Mouse (Mus musculus) neural tube, embryonic 15.5 days (tissue): ENCODE results near the gene Nme1. TPM values are rescaled to one million over a fixed set of nuclear protein-coding genes. Genes with fewer than 3 reads are reported as not detected.

Source experiments
- ATAC-seq: fragments of 200-750 bp; cut with Nextera tagmentation; 2 replicates; pipeline ENCODE4 v1.8.0; 2017; ENCODE audit warnings: mild to moderate bottlenecking, moderate TSS enrichment, moderate library complexity; ENCODE audit not compliant: low FRiP score
- H3K27ac ChIP-seq: fragments of 300-500 bp; sonication (generic); replicated peaks from 2 replicates; pipeline ENCODE4 v1.5.1; 2015; ENCODE audit warnings: mild to moderate bottlenecking, inconsistent platforms
- H3K27me3 ChIP-seq: fragments of 300-500 bp; sonication (generic); replicated peaks from 2 replicates; pipeline ENCODE4 v1.6.1; 2015; ENCODE audit warnings: inconsistent platforms
- H3K36me3 ChIP-seq: fragments of 300-500 bp; sonication (generic); 2 replicates; pipeline ENCODE4 v1.6.1; 2015; ENCODE audit warnings: inconsistent platforms
- H3K4me1 ChIP-seq: fragments of 300-500 bp; sonication (generic); 2 replicates; pipeline ENCODE4 v1.6.1; 2015; ENCODE audit warnings: inconsistent platforms
- H3K4me2 ChIP-seq: fragments of 300-500 bp; sonication (generic); 2 replicates; pipeline ENCODE4 v1.6.1; 2015; ENCODE audit warnings: inconsistent platforms, mild to moderate bottlenecking, moderate library complexity
- H3K4me3 ChIP-seq: fragments of 300-500 bp; sonication (generic); replicated peaks from 2 replicates; pipeline ENCODE4 v1.5.1; 2015; ENCODE audit warnings: mild to moderate bottlenecking, inconsistent platforms
- H3K9ac ChIP-seq: fragments of 300-500 bp; sonication (generic); replicated peaks from 2 replicates; pipeline ENCODE4 v1.6.1; 2015; ENCODE audit warnings: mild to moderate bottlenecking, inconsistent platforms
- H3K9me3 ChIP-seq: fragments of 300-500 bp; sonication (generic); replicated peaks from 2 replicates; pipeline ENCODE4 v1.6.1; 2016; ENCODE audit warnings: inconsistent platforms
- WGBS: fragments of 180-500 bp; shearing (Covaris S2); methylation state at CpG from one replicate; pipeline ENCODE4 v1.1.7; 2015; ENCODE audit warnings: mixed read lengths; 5-methylcytosine and 5-hydroxymethylcytosine counted together
- polyA plus RNA-seq: library from polyadenylated mRNA; unstranded; fragments of >200 nt; fragmentation: Nextera tagmentation; extraction: Ambion mirVana; gene quantifications from 2 replicates; pipeline ENCODE4 v1.2.1, GENCODE M21; 2015

Gene Nme1
- 321 and 363 TPM in 2 replicates for polyA plus RNA-seq

DNA sequence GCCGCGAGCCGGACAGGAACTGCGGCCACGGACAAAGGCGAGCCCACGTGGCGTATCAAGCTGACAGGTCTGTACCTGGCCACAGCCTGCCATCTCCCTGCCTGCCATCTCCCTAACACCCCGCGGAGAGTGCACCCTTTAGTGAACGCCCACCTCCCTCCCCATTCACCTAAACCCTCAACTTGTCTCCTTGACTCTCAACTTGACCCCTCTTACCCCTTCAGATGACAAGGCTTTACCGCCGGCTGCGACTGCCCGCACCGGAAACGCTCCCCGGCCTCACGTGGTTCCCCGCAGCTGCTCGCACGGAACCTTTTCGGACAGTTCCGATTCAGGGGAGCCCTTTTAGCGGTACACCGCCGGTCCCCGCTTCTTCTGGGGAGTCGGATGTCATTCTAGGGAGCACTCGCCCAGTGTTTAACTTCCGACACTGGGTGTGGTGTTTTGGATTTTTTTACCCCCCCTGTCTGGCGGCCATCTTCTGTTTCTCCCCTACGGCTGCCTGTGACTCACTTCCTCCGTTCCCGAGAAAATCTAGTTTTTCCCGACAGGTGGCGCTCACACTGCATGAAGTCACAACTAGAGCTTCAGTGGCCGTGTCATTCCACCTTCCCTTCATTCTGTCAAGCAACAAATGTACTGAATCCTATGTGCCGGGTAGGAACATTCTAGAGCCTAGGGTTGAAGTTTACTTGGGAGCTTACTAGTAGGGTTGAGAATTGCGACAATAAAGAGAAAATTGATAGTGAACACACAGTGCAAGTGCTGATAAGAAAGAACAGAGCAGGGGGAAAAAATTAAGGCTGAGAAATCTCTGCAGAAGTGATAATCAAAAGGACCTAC is at the start of gene Nme1, which contains the start of gene Gm20390:
Gene Nme1, minus strand, starts transcription at position 517 of the 843 bp plus-strand sequence.
Gene Gm20390, minus strand, starts transcription at position 289 of the 843 bp plus-strand sequence.
- Histone ChIP-seq H3K27me3 (no peaks in the 10 kb centered on the region), H3K4me3 (peak within 1 kb of the TSS; percentile 75), H3K27ac (peak within 1 kb of the TSS; percentile 87), H3K4me1 (peaks cover 22% of the 10 kb centered on the region), H3K36me3 (peaks cover 25% of the 10 kb centered on the region), H3K9me3 (no peaks in the 10 kb centered on the region), H3K4me2 (peak within 1 kb of the TSS; percentile 83), H3K9ac (peak within 1 kb of the TSS; percentile 64)
- WGBS: under 1% methylated on average over 40 of the region's 40 CpGs
- peak; percentile 96 for ATAC-seq

DNA sequence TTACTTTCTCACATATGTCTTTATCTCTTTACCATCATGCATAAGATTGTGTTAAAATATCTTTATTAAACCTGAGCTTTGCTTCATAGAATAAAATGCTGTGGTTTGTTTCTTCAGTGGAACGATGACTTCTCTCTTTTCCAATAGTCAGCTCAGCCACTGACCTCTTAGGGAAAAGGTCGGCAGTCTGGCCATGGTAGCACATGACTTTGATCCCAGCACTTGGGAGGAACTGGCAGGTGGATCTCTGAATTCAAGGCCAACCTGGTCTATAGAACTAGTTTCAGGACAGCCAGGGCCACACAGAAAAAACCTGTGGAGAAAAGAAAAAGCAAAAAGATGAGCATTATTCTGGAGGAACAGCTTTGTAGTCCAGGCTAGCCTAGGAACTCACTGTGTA is 35.0 kb upstream of the Nme1 start:
- Histone ChIP-seq H3K4me1 (peaks cover 17% of the 10 kb centered on the region), H3K27me3 (no peaks in the 10 kb centered on the region), H3K9me3 (no peaks in the 10 kb centered on the region), H3K36me3 (no peaks in the 10 kb centered on the region), H3K9ac (no peak overlapping the region), H3K4me2 (no peak overlapping the region), H3K4me3 (no peak overlapping the region), H3K27ac (no peak overlapping the region)
- no peak for ATAC-seq
- 94% methylated on average over 2 of the region's 2 CpGs for WGBS

DNA sequence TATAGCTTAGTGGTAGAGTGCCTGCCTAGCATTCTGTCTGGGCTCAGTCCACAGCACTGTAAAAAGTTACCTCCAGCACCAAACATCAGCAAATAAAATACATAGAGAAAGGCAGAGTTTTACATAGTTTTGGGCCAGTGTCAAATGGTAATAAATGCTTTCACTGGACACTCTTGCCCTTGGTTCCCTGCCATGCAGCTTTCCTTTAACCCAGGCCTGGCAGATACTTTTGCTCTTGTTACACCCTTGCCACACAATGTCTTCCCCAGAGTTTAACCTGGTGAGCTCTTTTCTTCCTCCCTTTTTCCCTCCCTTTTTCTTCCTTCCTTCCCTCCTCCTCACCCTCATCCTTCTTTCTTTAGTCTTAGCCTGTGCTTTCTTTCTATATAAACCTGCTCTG is 31.0 kb upstream of the Nme1 start:
- H3K4me2 ChIP-seq: no peak overlapping the region
- no peak overlapping the region for H3K4me3 ChIP-seq
- H3K36me3 ChIP-seq: no peaks in the 10 kb centered on the region
- no peak overlapping the region for H3K9ac ChIP-seq
- H3K27me3 ChIP-seq: no peaks in the 10 kb centered on the region
- H3K4me1 ChIP-seq: peaks cover 41% of the 10 kb centered on the region
- no peak overlapping the region for H3K27ac ChIP-seq
- ATAC-seq: no peak
- no peaks in the 10 kb centered on the region for H3K9me3 ChIP-seq

DNA sequence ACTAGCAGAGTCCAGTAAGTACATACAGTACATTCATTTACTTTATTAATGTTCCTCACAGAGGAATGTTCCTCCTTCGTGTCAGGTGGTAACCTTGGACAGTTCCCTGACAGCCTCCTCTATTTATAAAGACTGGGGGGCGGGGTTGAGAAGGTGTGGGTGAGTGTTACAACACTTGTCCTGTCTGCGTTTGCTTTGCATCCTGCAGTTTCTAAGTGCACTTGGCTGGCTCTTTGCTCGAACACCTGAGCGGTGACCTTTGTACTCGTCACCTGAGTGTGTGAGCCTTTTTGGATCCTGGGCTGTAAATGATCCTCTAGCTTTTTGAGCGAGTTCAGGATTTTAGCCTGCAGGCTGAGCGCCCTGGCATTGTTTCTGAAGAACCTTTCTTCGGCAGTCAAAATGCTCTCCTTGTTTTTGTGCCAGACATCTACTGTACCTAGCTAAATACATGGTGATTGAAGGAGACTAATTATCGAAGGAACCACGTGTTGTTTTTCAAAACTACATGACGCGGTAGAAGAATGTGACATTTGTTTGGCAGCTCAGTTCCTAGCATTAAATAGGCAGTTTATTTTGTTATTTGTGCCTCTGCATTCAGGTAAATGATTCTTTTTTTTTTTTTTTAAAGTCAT is 28.9 kb upstream of the Nme1 start:
- 35% methylated on average over 13 of the region's 13 CpGs for WGBS

DNA sequence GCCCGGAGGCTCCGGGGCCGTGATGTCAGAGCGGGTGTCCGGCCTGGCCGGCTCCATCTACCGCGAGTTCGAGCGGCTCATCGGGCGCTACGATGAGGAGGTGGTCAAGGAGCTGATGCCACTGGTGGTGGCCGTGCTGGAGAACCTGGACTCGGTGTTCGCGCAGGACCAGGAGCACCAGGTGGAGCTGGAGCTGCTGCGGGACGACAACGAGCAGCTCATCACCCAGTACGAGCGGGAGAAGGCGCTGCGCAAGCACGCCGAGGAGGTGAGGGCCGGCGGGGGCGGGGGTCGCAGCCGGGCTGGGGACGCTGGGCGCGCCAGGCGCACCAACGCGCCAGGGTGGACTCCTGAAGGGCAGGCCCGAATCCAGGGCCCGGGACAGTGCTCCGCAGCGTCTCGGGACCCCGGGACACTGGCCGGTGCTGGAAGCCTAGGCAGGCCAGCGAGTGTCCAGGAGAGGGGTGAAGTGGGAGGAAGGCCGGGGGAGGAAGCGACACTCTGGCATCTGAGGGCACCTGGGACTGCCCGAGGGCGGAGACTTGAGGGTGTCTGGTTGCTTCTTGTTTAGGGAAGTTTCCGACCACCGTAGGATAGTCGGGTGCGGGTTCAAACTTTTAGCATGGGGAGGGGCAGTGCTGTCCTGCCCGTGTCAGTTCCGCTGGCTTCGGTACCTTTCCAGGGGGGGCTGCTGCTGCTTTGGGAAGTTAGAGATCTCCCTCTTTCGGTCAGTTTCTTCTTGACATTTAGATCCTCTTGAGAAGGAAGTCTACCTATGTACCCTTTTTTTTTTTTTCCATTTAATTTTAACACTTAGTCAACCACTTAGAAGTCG is 28.2 kb upstream of the Nme1 start:
- ATAC-seq: peak; percentile 68; the same call in 1 of the 2 replicates
- peaks cover 41% of the 10 kb centered on the region for H3K4me1 ChIP-seq
- peak overlapping the region; percentile 87 for H3K4me3 ChIP-seq
- H3K27ac ChIP-seq: peak overlapping the region; percentile 95
- H3K9ac ChIP-seq: peak overlapping the region; percentile 88
- no peaks in the 10 kb centered on the region for H3K9me3 ChIP-seq
- peak overlapping the region; percentile 85 for H3K4me2 ChIP-seq
- WGBS: under 1% methylated on average over 55 of the region's 58 CpGs
- H3K36me3 ChIP-seq: no peaks in the 10 kb centered on the region
- H3K27me3 ChIP-seq: 0 out of 2 replicates have a peak, but pooled peaks cover 3% of the 10 kb centered on the region

More for the DNA sequence above, 28.9 kb upstream of the Nme1 start:
- no peak overlapping the region for H3K27ac ChIP-seq
- H3K4me3 ChIP-seq: peak overlapping the region; percentile 87
- no peaks in the 10 kb centered on the region for H3K27me3 ChIP-seq
- H3K9me3 ChIP-seq: no peaks in the 10 kb centered on the region
- peak overlapping the region; percentile 21; the same call in 1 of the 2 replicates for H3K9ac ChIP-seq
- no peaks in the 10 kb centered on the region for H3K36me3 ChIP-seq
- ATAC-seq: no peak
- peaks cover 41% of the 10 kb centered on the region for H3K4me1 ChIP-seq
- peak overlapping the region; percentile 85 for H3K4me2 ChIP-seq

DNA sequence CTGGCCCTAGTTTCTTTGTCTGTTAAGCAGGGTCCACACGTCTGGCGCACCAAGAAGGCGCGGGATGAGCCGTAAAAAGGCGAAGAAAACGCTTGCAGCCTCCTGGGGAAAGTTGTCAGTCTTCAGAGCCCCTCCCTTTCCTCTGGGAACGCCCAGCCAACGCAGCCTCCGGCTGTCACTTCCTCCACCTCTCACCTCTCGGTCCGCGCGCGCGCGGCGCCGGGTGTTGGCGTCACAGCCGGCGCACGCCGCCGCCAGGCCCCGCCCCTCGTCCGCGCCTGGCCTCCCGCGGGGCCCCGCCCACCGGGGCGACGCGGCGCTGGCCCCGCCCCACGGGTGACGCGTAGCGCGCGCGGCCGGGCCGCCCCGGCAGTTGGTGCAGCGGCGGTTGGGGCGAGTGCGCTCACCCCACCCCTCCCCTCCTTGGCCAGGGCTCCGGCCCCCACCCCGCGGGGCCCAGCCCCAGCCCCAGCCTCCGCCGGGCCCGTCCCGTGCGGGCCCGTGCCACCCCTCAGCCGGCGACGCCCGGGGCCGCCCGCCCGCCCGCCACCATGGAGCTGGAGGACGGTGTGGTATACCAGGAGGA is 27.5 kb upstream of the Nme1 start, which contains the start of gene Spag9:
Gene Spag9, plus strand, starts transcription at position 372 of the 586 bp plus-strand sequence.
- Histone ChIP-seq H3K27me3 (0 out of 2 replicates have a peak, but pooled peaks cover 3% of the 10 kb centered on the region), H3K27ac (peak within 1 kb of the TSS; percentile 95), H3K4me2 (peak within 1 kb of the TSS; percentile 85), H3K4me3 (peak within 1 kb of the TSS; percentile 87), H3K9ac (peak within 1 kb of the TSS; percentile 88), H3K36me3 (no peaks in the 10 kb centered on the region), H3K4me1 (peaks cover 41% of the 10 kb centered on the region), H3K9me3 (no peaks in the 10 kb centered on the region)
- WGBS: under 1% methylated on average over 60 of the region's 70 CpGs
- ATAC-seq: peak; percentile 93

DNA sequence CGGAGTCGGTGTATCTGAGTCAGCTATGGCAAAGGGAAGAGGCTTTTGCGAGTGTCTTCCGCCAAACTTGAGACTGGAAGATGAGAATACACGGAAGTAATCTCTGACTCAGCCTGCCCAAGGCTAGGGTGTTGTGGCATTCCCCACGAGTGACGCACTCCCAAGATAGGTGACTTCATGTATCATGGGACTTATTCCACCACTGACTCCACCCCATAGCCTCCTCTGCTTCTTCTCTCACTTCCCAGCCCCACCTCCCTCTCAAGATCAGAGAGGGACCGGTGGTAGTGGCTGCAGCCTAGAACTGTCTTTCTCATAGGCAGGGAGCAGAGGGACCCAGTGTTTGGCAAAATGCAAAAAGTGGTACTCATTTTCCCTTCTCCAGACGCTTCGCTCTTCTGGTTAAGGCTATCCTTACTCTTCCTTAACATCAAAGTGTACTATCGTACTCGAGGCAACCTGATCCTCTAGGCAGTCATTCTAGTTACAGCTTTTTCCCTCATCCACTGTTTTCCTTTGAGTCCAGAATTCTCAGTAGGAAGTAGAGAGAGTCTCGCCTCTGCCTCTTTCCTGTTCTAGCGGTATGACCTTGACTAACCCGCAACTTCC is 26.9 kb upstream of the Nme1 start:
- H3K4me1 ChIP-seq: peaks cover 41% of the 10 kb centered on the region
- peak overlapping the region; percentile 95 for H3K27ac ChIP-seq
- H3K36me3 ChIP-seq: no peaks in the 10 kb centered on the region
- ATAC-seq: peak; percentile 9
- H3K9ac ChIP-seq: peak overlapping the region; percentile 68
- H3K4me2 ChIP-seq: peak overlapping the region; percentile 85
- WGBS: 8% methylated on average over 15 of the region's 15 CpGs
- H3K4me3 ChIP-seq: peak overlapping the region; percentile 87
- no peaks in the 10 kb centered on the region for H3K9me3 ChIP-seq
- peaks cover 3% of the 10 kb centered on the region; the same call in 1 of the 2 replicates for H3K27me3 ChIP-seq

DNA sequence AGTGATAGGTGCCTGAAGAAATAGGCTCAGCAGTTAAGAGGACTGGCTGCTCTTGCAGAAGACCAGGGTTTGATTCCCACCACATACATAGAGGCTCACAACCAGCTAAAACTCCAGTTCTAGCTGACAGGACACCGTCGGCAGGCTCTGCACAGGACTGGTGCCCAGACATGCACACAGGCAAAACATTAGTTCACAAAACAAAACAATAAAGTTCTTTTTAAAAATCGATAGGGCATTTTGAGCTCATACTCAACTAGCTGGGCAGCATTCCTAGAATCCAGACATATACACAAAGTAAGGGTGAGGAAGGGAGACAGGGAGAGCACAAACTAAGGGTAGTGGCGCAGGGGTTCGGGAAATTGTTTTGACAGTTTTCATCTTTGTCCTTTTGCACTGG is 26.2 kb upstream of the Nme1 start:
- Histone ChIP-seq H3K27ac (peak overlapping the region; percentile 95), H3K9ac (peak overlapping the region; percentile 68; the same call in 1 of the 2 replicates), H3K4me2 (peak overlapping the region; percentile 85), H3K9me3 (no peaks in the 10 kb centered on the region), H3K27me3 (peaks cover 3% of the 10 kb centered on the region; the same call in 1 of the 2 replicates), H3K36me3 (no peaks in the 10 kb centered on the region), H3K4me1 (peaks cover 36% of the 10 kb centered on the region), H3K4me3 (0 out of 2 replicates have a peak overlapping the region, but pooled peaks have one; percentile 87)
- WGBS: 72% methylated on average over 5 of the region's 5 CpGs
- no peak for ATAC-seq

DNA sequence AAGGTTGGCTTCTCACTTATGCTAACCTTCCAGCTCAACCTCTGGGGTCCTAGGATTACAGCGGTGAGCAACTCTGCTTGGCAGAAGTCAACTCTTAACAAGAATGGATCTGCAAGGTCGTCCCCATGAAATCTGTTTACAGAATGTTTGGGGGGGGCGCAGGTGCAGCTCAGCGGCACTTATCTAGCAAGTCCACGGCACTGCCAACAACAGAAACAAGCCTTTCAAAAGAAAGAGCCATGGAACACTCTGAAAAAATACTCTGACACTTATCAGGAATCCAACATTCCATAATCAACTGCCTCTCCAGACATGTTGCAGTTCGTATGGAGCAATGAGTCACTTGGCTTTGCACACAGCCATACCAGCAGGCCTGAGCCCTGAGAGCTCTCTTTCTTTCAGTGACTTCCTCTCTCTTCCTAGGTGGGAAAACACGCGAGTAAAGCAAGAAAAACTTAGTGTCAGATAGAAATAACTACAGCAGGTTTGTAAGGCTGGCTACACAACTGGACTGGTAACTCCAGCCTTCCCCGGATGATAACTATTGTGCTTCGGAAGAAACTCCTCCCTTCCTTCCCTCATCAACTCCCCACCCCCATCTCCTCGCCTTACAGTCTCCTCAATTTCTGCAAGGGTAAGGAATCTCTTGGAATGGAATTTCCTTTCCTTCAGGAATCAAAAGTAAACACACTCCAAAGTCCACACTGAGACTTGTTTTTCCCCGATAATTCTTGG is 20.2 kb upstream of the Nme1 start:
- ATAC-seq: no peak
- no peak overlapping the region for H3K27ac ChIP-seq

More for the DNA sequence above, 20.2 kb upstream of the Nme1 start:
- Histone ChIP-seq H3K9ac (no peak overlapping the region), H3K4me3 (no peak overlapping the region), H3K4me1 (no peaks in the 10 kb centered on the region), H3K9me3 (no peaks in the 10 kb centered on the region), H3K27me3 (peaks cover 3% of the 10 kb centered on the region; the same call in 1 of the 2 replicates), H3K36me3 (no peaks in the 10 kb centered on the region), H3K4me2 (no peak overlapping the region)
- WGBS: 74% methylated on average over 12 of the region's 12 CpGs
